In genomic region chr19:23373728-23374127, GRCm38 (mm10) we compare ENCODE assay signal across 13 mouse cellular contexts.
DNase-seq lines count a peak whose midpoint lies in the region; TF ChIP-seq lines count a peak whose summit lies in the region.
"Had no signal": no experiment of that assay in that cellular context is flagged by ENCODE, and none has a peak within 500 bp of the region (broad histone marks: within the 10 kb centered on the region; RNA-seq: fewer than 3 reads in every experiment).

No protein-coding gene starts in this region.

- no peak overlapping the region for H3K4me3 ChIP-seq in left cerebral cortex, adult 2 months
- H3K4me3 ChIP-seq: erythroblast, embryonic 14.5 days; gastrocnemius, adult 2 months; midbrain, embryonic 13.5 days had no signal

- H3K27ac ChIP-seq in left cerebral cortex, adult 2 months = peak overlapping the region; percentile 17; the same call in 1 of the 2 replicates
- H3K27ac ChIP-seq: gastrocnemius, adult 2 months; liver, embryonic 14.5 days; midbrain, embryonic 13.5 days; stomach, postnatal 0 days had no signal

- no peak for TF ChIP-seq CTCF in left cerebral cortex, adult 2 months (IDR thresholded peaks at IDR 0.05)

- intact Hi-C loops in left cerebral cortex, adult 2 months (cut with DNase I) = loop anchor here (1.0 to 10.0 kb wide), 5 partner anchors 29 to 589 kb away; partner anchors contain the start of gene Apba1

- peak; percentile 26 for DNase-seq in cerebellum, adult 11-12 months
- no peak for DNase-seq in cerebellum, adult 8-10 months
- peak in 1 of 2 experiments; percentile 29 for DNase-seq in left cerebral cortex, adult 2 months (ENCODE audit: extremely low spot score in 1 of 2, low spot score in 2 of 2)
- DNase-seq in left cerebral cortex, adult 8-10 months (ENCODE audit: low spot score in 2 of 2) = no peak
- DNase-seq in testis, postnatal 10 days (ENCODE audit: low spot score) = peak; percentile 45
- DNase-seq in testis, postnatal 14 days (ENCODE audit: low spot score) = no peak
- no peak for DNase-seq in ovary, postnatal 10 days (ENCODE audit: low spot score)
- DNase-seq in layer of hippocampus, adult 11-12 months (ENCODE audit: low spot score) = no peak

Comparison
In these comparisons a context has a peak if more than half of its experiments do, and no peak if none do; other contexts are left out.
1. DNase-seq: peak in cerebellum, adult 11-12 months (single experiment) and testis, postnatal 10 days (single experiment); none in cerebellum, adult 8-10 months (single experiment), left cerebral cortex, adult 8-10 months (0 of 2), testis, postnatal 14 days (single experiment), ovary, postnatal 10 days (single experiment) and layer of hippocampus, adult 11-12 months (single experiment).